Comparison of ENCODE assay signal across 8 mouse cellular contexts in genomic region chr1:166379630-166380231, GRCm38 (mm10). TPM values are rescaled to one million over a fixed set of nuclear protein-coding genes. Genes with fewer than 3 reads are reported as not detected.
DNase-seq lines count a peak whose midpoint lies in the region; ATAC-seq and TF ChIP-seq lines count a peak whose summit lies in the region.

No protein-coding gene starts in this region.

- dilution Hi-C loops in CH12.LX (cut with MboI; ENCODE audit: extremely low pct_ligation_motif_present, extremely low pct_unique_long_range_greater_than_20kb, low sequenced_read_pairs): no loop called here

- WGBS in forebrain, embryonic 11.5 days: under 1% methylated on average over 39 of the region's 41 CpGs
- WGBS in lung, adult 2 months: 1% methylated on average over 40 of the region's 41 CpGs
- under 1% methylated on average over 40 of the region's 41 CpGs for WGBS in neural tube, embryonic 14.5 days

- no peak for TF ChIP-seq RAD21 in CH12.LX (IDR thresholded peaks at IDR 0.05; ENCODE audit: low read depth, low read length)

- no peak for TF ChIP-seq CTCF in CH12.LX (conservative IDR thresholded peaks at IDR 0.05 in 1 of 2, IDR thresholded peaks at IDR 0.05 in 1 of 2; ENCODE audit: low read depth in 2 of 2, low read length in 2 of 2)
- no peak for TF ChIP-seq CTCF in lung, adult 2 months (IDR thresholded peaks at IDR 0.05; ENCODE audit: insufficient read depth, low read length)

- H3K27ac ChIP-seq in CH12.LX (ENCODE audit: insufficient read depth, low read depth): peak overlapping the region; percentile 22; the same call in 1 of the 2 replicates
- peak overlapping the region; percentile 60 for H3K27ac ChIP-seq in forebrain, embryonic 11.5 days (ENCODE audit: low read depth, low read length)
- peak overlapping the region; percentile 86 for H3K27ac ChIP-seq in neural tube, embryonic 14.5 days (ENCODE audit: low read depth, low read length)

- peak overlapping the region; percentile 73 to 93 (median 87) for H3K4me3 ChIP-seq in CH12.LX (replicated peaks in 1 of 3; ENCODE audit: low read depth in 2 of 3, low read length in 2 of 3, poor library complexity in 1 of 3)
- peak overlapping the region; percentile 93 for H3K4me3 ChIP-seq in forebrain, embryonic 11.5 days (ENCODE audit: low read depth, low read length)
- H3K4me3 ChIP-seq in lung, adult 2 months (replicated peaks; ENCODE audit: extremely low read depth, low read depth, low read length): peak overlapping the region; percentile 81
- peak overlapping the region; percentile 96 for H3K4me3 ChIP-seq in neural tube, embryonic 14.5 days (ENCODE audit: low read depth, low read length)

- intact Hi-C loops in heart, postnatal 10 days (cut with DNase I): loop anchor here (10.0 kb wide), 1 partner anchor 375 kb away; the partner anchor contains the start of gene Pou2f1

- peaks cover 24% of the 10 kb centered on the region for H3K79me2 ChIP-seq in CH12.LX (replicated peaks; ENCODE audit: control insufficient read depth, extremely low read depth, insufficient read depth, poor library complexity, severe bottlenecking)

- peaks cover 18 to 30% of the 10 kb centered on the region in 2 experiments for H3K36me3 ChIP-seq in CH12.LX (replicated peaks in 1 of 2; ENCODE audit: control insufficient read depth in 1 of 2, insufficient read depth in 1 of 2, low read length in 1 of 2)
- H3K36me3 ChIP-seq in forebrain, embryonic 11.5 days (ENCODE audit: control insufficient read depth, insufficient read depth, low read length): peaks cover 2% of the 10 kb centered on the region; the same call in 1 of the 2 replicates
- H3K36me3 ChIP-seq in neural tube, embryonic 14.5 days (ENCODE audit: control insufficient read depth, insufficient read depth, low read length): peaks cover 12% of the 10 kb centered on the region; the same call in 1 of the 2 replicates

- peak overlapping the region; percentile 96 for H3K9ac ChIP-seq in CH12.LX (ENCODE audit: insufficient read depth, low read depth)
- H3K9ac ChIP-seq in forebrain, embryonic 11.5 days (ENCODE audit: low read length): peak overlapping the region; percentile 96
- H3K9ac ChIP-seq in neural tube, embryonic 14.5 days (replicated peaks; ENCODE audit: low read depth, low read length): peak overlapping the region; percentile 93

- no peaks in the 10 kb centered on the region for H3K9me3 ChIP-seq in CH12.LX (replicated peaks; ENCODE audit: low read length)
- H3K9me3 ChIP-seq in forebrain, embryonic 11.5 days (ENCODE audit: control insufficient read depth, low read length): no peaks in the 10 kb centered on the region
- H3K9me3 ChIP-seq in neural tube, embryonic 14.5 days (ENCODE audit: control insufficient read depth, low read length): no peaks in the 10 kb centered on the region

- no peaks in the 10 kb centered on the region for H3K27me3 ChIP-seq in CH12.LX (replicated peaks)
- H3K27me3 ChIP-seq in forebrain, embryonic 11.5 days (ENCODE audit: control insufficient read depth, insufficient read depth, low read length): no peaks in the 10 kb centered on the region
- peaks cover 2% of the 10 kb centered on the region; the same call in 1 of the 2 replicates for H3K27me3 ChIP-seq in neural tube, embryonic 14.5 days (ENCODE audit: control insufficient read depth, insufficient read depth, low read length)

- DNase-seq in CH12.LX (ENCODE audit: extremely low read depth): peak; percentile 72
- peak; percentile 58 for DNase-seq in c-Kit-positive CD71-positive TER-119-negative erythroid progenitor cells, embryonic 14.5 days (ENCODE audit: low read depth)
- DNase-seq in forebrain, embryonic 11.5 days (ENCODE audit: low spot score): peak; percentile 84
- DNase-seq in heart, postnatal 10 days: peak; percentile 77 to 78
- DNase-seq in kidney, postnatal 4 days: peak; percentile 67 to 77
- peak; percentile 68 for DNase-seq in lung, adult 2 months
- peak; percentile 64 for DNase-seq in testis, postnatal 10 days (ENCODE audit: low spot score)

- peaks cover 7 to 24% of the 10 kb centered on the region in 2 experiments for H3K4me1 ChIP-seq in CH12.LX (ENCODE audit: control insufficient read depth in 1 of 2, insufficient read depth in 2 of 2)
- H3K4me1 ChIP-seq in forebrain, embryonic 11.5 days (replicated peaks; ENCODE audit: control insufficient read depth, insufficient read depth, low read length): peaks cover 5% of the 10 kb centered on the region
- peaks cover 2% of the 10 kb centered on the region; the same call in 1 of the 2 replicates for H3K4me1 ChIP-seq in lung, adult 2 months (ENCODE audit: control insufficient read depth, insufficient read depth, low read length)
- H3K4me1 ChIP-seq in neural tube, embryonic 14.5 days (ENCODE audit: control insufficient read depth, insufficient read depth, low read length): peaks cover 17% of the 10 kb centered on the region

- H3K4me2 ChIP-seq in CH12.LX (ENCODE audit: insufficient read depth, low read depth, poor library complexity, severe bottlenecking): peak overlapping the region; percentile 33
- peak overlapping the region; percentile 62 for H3K4me2 ChIP-seq in forebrain, embryonic 11.5 days (ENCODE audit: low read depth, low read length, severe bottlenecking)
- H3K4me2 ChIP-seq in neural tube, embryonic 14.5 days (ENCODE audit: low read depth, low read length): peak overlapping the region; percentile 75

- in situ Hi-C loops in CH12.LX (cut with MboI; ENCODE audit: low pct_ligation_motif_present, low pct_unique_long_range_greater_than_20kb, low sequenced_read_pairs): loop anchor here (25.0 kb wide), 2 partner anchors 392 to 567 kb away; no protein-coding TSS in a partner anchor

- peak; percentile 53 for TF ChIP-seq POLR2A in CH12.LX (IDR thresholded peaks at IDR 0.05; ENCODE audit: low read depth, low read length)
- peak; percentile 24; the same call in 1 of the 2 replicates for TF ChIP-seq POLR2A in lung, adult 2 months (IDR thresholded peaks at IDR 0.05; ENCODE audit: borderline replicate concordance, extremely low read depth, low read depth, low read length)

- ATAC-seq in forebrain, embryonic 11.5 days (replicated peaks; ENCODE audit: low FRiP score): peak; percentile 57
- ATAC-seq in neural tube, embryonic 14.5 days (ENCODE audit: low read depth): no peak; the same call in 1 of the 2 replicates

- TF ChIP-seq EP300 in CH12.LX (IDR thresholded peaks at IDR 0.05; ENCODE audit: low read length): no peak

TF ChIP-seq in CH12.LX, 34 proteins besides CTCF, POLR2A, EP300 and RAD21:
- TF ChIP-seq UBTF (IDR thresholded peaks at IDR 0.05; ENCODE audit: low read depth, low read length) (peak; percentile 53; the same call in 1 of the 2 replicates), NELFE (IDR thresholded peaks at IDR 0.05; ENCODE audit: low read depth, low read length) (peak; percentile 45; the same call in 1 of the 2 replicates), CHD1 (IDR thresholded peaks at IDR 0.05; ENCODE audit: low read depth, low read length) (no peak), MAX (IDR thresholded peaks at IDR 0.05; ENCODE audit: low read length) (no peak), MXI1 (IDR thresholded peaks at IDR 0.05; ENCODE audit: low read depth, low read length) (peak; percentile 77), SIN3A (IDR thresholded peaks at IDR 0.05; ENCODE audit: low read length) (peak; percentile 48; the same call in 1 of the 2 replicates), BHLHE40 (IDR thresholded peaks at IDR 0.05; ENCODE audit: low read depth, low read length) (no peak), ZC3H11A (IDR thresholded peaks at IDR 0.05; ENCODE audit: low read depth, low read length) (no peak), GABPA (IDR thresholded peaks at IDR 0.05; ENCODE audit: insufficient replicate concordance, low read depth, low read length) (no peak), TBP (conservative IDR thresholded peaks at IDR 0.05; ENCODE audit: low read depth, low read length) (no peak), MAZ (IDR thresholded peaks at IDR 0.05; ENCODE audit: low read depth, low read length) (no peak), USF1 (IDR thresholded peaks at IDR 0.05; ENCODE audit: low read depth, low read length) (no peak)

RNA-seq across cellular contexts. Expression of gene Tada1, which starts 0.8 kb away (rescaled TPM):
- total RNA-seq in CH12.LX (2012; rRNA removed) (46.3 and 49.9 TPM in 2 replicates), CH12.LX (2014; rRNA removed) (80.1 and 86.0 TPM in 2 replicates)
- polyA plus RNA-seq in CH12.LX (2012; ENCODE audit: insufficient read length, low read depth): 49.6 and 59.5 TPM in 2 replicates
- polyA plus RNA-seq in forebrain, embryonic 11.5 days (2014; fragmentation: Nextera tagmentation; extraction: Ambion mirVana): 64.0 and 70.1 TPM in 2 replicates
- 10 to 100 TPM; 13.9 to 15.6 TPM for total RNA-seq in heart, postnatal 10 days (2021)
- polyA plus RNA-seq in lung, adult 2 months (2012; rRNA removed): 10.9 and 14.3 TPM in 2 replicates
- 83.6 and 84.0 TPM in 2 replicates for polyA plus RNA-seq in neural tube, embryonic 14.5 days (2014; fragmentation: Nextera tagmentation; extraction: Ambion mirVana)

RNA-seq across cellular contexts. Expression of gene Pogk, which starts 29.9 kb away (rescaled TPM):
- total RNA-seq in CH12.LX (2012; rRNA removed) (9.9 and 10.4 TPM in 2 replicates), CH12.LX (2014; rRNA removed) (4.9 TPM in 2 replicates)
- polyA plus RNA-seq in CH12.LX (2012; ENCODE audit: insufficient read length, low read depth): 7.1 and 7.3 TPM in 2 replicates
- polyA plus RNA-seq in forebrain, embryonic 11.5 days (2014; fragmentation: Nextera tagmentation; extraction: Ambion mirVana): 46.7 and 49.5 TPM in 2 replicates
- total RNA-seq in heart, postnatal 10 days (2021): 10 to 100 TPM; 19.5 to 23.4 TPM
- polyA plus RNA-seq in lung, adult 2 months (2012; rRNA removed): 4.2 and 6.3 TPM in 2 replicates
- 40.2 and 49.1 TPM in 2 replicates for polyA plus RNA-seq in neural tube, embryonic 14.5 days (2014; fragmentation: Nextera tagmentation; extraction: Ambion mirVana)

Comparison
In these comparisons a context has a peak if more than half of its experiments do, and no peak if none do; other contexts are left out.
1. H3K27ac ChIP-seq: peak in every context shown above with its lines; median percentile 86 in neural tube, embryonic 14.5 days; 60 in forebrain, embryonic 11.5 days; 22 in CH12.LX.